Mouse (Mus musculus): Measurements from ENCODE around the gene Slc41a3. TPM values are rescaled to one million over a fixed set of nuclear protein-coding genes. Genes with fewer than 3 reads are reported as not detected.

The Slc41a3 gene
- 1 to 10 TPM; 1.9 to 7.8 TPM for polyA plus RNA-seq (2012; fragmentation: generic; extraction: Trizol)

GRCm38 (mm10) chr6:90604533-90605297, at the start of gene Slc41a3:
Slc41a3 (plus strand) TSS chr6:90604725.

Other genes with a start within 250 kb of the Slc41a3 start
- 10 to 100 TPM in 1 of 2 experiments, 1 to 10 TPM in 1; 6.0 to 11.1 TPM for gene Zxdc, start 235.2 kb upstream of the Slc41a3 start, polyA plus RNA-seq (2012; fragmentation: generic; extraction: Trizol)
- under 1 TPM; 0.06 to 0.18 TPM for gene Cfap100, start 175.9 kb upstream of the Slc41a3 start, polyA plus RNA-seq (2012; fragmentation: generic; extraction: Trizol)
- gene Klf15, start 142.1 kb upstream of the Slc41a3 start, polyA plus RNA-seq (2012; fragmentation: generic; extraction: Trizol): under 1 TPM in 1 of 2 experiments, not detected in 1; 0.06 TPM
- gene Aldh1l1, start 118.3 kb upstream of the Slc41a3 start, polyA plus RNA-seq (2012; fragmentation: generic; extraction: Trizol): under 1 TPM; 0.11 to 0.13 TPM